Mouse (Mus musculus): ENCODE measurements around the gene Vapa.
"Not testable (repeated sequence)": the region's sequence is repeated elsewhere in the genome, so short reads cannot be mapped to it uniquely, and the experiment has no call there.

Vapa gene

DNA sequence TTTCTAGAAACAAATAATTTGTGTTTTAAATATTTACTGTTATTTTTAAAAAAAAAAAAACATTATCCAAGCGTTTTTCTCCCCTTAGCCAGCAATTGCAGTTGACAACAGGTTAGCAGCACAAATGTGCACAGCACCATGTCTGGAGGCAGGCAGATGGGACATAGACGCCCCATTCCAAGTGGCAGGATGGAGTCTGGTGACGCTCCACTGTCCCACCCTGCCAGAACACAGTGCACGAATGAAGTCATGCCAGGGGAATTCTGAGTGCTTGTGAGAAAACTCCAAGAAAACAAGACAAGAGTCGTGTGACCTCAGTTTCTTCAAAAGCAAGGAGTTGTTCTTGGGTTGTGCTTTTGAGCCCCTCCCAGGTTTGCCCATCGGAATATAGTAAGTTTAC is 50.0 kb downstream of the Vapa start:
- DNase-seq (ENCODE audit: low spot score in 2 of 2): no peak

- DNase-seq (ENCODE audit: low spot score in 2 of 2): peak; percentile 70 to 85
Observed at GRCm38 (mm10) chr17:65562761-65563160, 50.6 kb downstream of the Vapa start.

DNA sequence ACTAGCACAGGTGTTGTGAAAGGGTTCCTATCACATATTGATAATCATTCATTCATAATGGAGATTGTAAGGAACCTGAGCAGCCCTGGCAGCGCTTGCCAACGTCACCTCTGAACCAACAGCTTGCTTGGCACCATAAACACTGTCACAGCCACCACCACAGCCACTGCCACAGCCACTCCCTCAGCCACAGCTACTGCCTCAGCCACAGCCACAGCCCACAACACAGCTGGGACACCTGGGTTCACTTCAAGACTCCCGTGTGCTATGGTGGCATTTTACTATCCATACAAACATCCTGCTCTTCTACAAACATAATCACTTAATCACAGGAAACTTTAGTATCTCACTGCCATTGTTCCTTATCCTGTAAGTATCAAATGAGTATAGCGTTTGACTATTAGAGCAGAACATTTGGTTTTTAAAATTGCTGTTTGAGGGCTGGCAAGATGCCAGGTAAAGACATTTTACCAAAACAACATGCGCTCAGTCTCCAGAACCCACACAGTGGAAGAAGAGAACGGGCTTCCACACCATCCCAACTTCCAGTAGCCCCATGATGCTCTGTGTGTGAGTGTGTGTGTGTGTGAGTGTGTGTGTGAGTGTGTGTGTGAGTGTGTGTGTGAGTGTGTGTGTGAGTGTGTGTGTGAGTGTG is 51.9 kb downstream of the Vapa start:
- no peak for DNase-seq (ENCODE audit: low spot score in 2 of 2)

GRCm38 (mm10) chr17:65559273-65559672 is 54.1 kb downstream of the Vapa start:
- DNase-seq (ENCODE audit: low spot score in 2 of 2): no peak

- no peak for DNase-seq (ENCODE audit: low spot score in 2 of 2)
Observed at GRCm38 (mm10) chr17:65558788-65559187, 54.6 kb downstream of the Vapa start.

GRCm38 (mm10) chr17:65558217-65558616 is 55.1 kb downstream of the Vapa start:
- peak; percentile 37 to 69 for DNase-seq (ENCODE audit: low spot score in 2 of 2)

DNA sequence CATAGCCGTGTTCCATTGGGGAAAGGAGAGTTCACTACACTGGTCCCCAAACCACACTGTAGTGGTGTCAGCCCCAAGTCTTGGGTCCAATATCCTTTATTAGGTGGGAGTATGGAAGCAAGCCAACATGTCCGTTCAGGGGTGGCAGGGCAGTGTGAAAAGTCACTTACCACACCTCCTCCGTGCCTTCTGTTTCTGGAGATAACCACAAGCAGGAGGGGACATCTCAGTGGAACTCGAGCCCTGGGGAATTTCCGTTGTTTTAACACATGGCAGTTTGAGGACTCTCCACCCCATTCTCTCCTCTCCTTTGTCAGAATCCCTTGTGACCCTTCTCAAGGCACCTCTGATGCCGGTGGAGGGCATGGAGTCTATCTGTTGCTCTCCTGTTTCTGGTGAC is 56.1 kb downstream of the Vapa start:
- DNase-seq (ENCODE audit: low spot score in 2 of 2): no peak

DNA sequence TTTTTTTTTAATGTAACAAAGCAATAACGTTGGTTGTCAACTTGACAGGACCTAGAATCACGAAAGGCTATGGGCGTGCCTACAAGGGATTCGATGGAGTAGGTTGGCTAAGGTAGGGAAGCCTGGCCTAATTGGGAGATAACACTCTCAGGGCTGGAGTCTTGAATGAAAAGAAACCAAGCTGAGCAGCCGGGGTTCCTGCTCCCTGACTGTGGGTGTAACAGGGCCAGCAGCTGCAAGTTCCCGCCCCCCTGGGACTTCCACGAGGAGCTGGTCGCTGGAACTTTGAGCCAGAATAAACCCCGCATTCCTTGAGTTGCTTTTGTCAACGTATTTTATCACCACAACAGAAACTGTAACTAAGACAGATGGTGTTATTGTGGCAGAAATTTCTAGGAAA is 56.6 kb downstream of the Vapa start:
- no peak for DNase-seq (ENCODE audit: low spot score in 2 of 2)

DNA sequence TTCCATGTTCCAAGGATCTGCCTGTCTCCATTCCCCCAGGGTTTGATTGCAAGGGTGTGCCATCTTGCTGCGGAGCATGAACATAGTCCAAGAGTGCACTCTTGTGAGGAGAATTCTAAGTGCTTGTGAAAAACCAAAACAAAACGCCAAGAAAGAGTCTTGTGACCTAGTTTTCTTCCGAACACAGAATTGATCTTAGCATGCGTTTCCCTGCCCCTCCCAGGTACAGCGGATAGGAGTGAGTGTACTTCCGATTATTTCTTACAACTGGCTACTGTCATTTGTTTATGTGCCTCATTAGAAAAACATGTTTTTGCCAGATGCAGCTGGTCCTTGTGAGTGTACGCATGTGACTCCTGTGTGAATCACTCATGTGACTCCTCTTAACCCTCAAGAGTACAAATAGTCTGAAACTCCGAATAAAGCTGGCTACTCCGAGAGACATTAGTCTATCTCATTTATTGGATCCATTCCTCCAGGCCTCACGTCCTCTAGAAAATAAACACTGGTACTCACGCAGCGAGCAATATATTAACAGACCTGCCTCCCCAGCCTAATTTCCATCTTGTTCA is 60.8 kb downstream of the Vapa start:
- DNase-seq (ENCODE audit: low spot score in 2 of 2): no peak

- DNase-seq (ENCODE audit: low spot score in 2 of 2): no peak
Observed at GRCm38 (mm10) chr17:65550357-65550756, 63.0 kb downstream of the Vapa start.

- no peak for DNase-seq (ENCODE audit: low spot score in 2 of 2)
Observed at GRCm38 (mm10) chr17:65548698-65549365, 64.5 kb downstream of the Vapa start.

- not testable (repeated sequence) for DNase-seq (ENCODE audit: low spot score in 2 of 2)
Observed at GRCm38 (mm10) chr17:65546221-65546620, 67.1 kb downstream of the Vapa start.

DNA sequence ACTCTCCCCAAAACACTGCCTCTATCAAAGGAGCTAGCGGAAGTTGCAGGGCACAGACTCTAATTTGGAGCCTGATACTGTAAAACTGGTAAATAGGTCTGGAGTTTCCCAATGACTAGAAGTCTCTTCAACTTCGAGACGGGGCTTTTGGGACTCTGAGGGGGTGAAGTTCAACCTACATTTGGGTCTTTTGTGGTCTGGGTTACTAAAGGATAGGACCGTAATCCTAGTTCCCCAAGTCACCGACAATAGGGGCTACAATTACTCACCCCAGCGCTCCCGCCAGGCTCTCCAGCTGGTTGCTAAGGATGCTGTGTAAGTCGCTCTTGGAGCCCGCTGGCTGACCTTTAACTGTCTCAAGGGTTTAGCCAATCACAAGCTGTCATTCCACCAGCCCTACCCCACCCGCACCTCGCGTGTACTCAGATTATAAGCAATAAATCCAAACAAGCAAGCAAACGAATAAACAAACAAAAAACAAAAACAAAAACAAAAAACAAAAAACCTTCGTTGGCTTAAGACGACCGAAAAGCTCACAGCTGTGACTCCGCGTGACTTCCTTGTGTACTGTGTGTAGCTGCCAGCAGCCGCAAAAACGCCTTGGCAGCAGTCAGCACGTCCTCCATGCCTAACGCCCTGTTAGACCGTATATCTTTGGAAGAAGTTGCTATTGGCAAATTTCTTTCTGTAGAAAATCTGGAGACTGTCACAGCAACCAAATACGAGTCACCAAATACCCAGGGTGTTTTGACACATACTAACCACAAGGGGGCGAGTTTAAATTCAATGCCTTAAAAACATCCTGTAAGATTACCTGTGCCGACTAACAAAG is 72.7 kb downstream of the Vapa start, which contains the start of gene Tmem232:
Gene Tmem232, minus strand, starts transcription at position 342 of the 832 bp plus-strand sequence.
- DNase-seq (ENCODE audit: low spot score in 2 of 2): peak in 1 of 2 experiments; percentile 51

GRCm38 (mm10) chr17:65536156-65536555 is 77.2 kb downstream of the Vapa start:
- no peak for DNase-seq (ENCODE audit: low spot score in 2 of 2)

GRCm38 (mm10) chr17:65532381-65532780 is 81.0 kb downstream of the Vapa start:
- not testable (repeated sequence) for DNase-seq (ENCODE audit: low spot score in 2 of 2)

Data from right cerebral cortex, postnatal 10 days (tissue).